Mouse (Mus musculus) ES-Bruce4 (cell line): ENCODE measurements around the gene Pdzd2. TPM values are rescaled to one million over a fixed set of nuclear protein-coding genes. Genes with fewer than 3 reads are reported as not detected.

ENCODE experiments used
- H3K27ac ChIP-seq: 2 replicates; pipeline ENCODE4 v1.5.1; 2012; ENCODE audit warnings: low read length, inconsistent platforms; ENCODE audit not compliant: insufficient read depth
- H3K27me3 ChIP-seq: 2 replicates; pipeline ENCODE4 v1.6.1; 2012; ENCODE audit warnings: mild to moderate bottlenecking, low read length, inconsistent platforms; ENCODE audit not compliant: control insufficient read depth, poor library complexity, insufficient read depth, severe bottlenecking
- H3K36me3 ChIP-seq: 2 replicates; pipeline ENCODE4 v1.6.1; 2012; ENCODE audit warnings: inconsistent platforms, mild to moderate bottlenecking, low read length, moderate library complexity; ENCODE audit not compliant: control insufficient read depth, poor library complexity, insufficient read depth, severe bottlenecking
- H3K4me1 ChIP-seq: one replicate; pipeline ENCODE4 v1.8.1; 2011; ENCODE audit warnings: low read length; ENCODE audit not compliant: control insufficient read depth, insufficient read depth
- H3K4me3 ChIP-seq: 2 replicates; pipeline ENCODE4 v1.5.1; 2011; ENCODE audit warnings: low read depth, mild to moderate bottlenecking, low read length
- H3K9ac ChIP-seq: 2 replicates; pipeline ENCODE4 v1.6.1; 2012; ENCODE audit warnings: low read depth, mild to moderate bottlenecking, inconsistent platforms; ENCODE audit not compliant: poor library complexity, severe bottlenecking
- H3K9me3 ChIP-seq: replicated peaks from 2 replicates; pipeline ENCODE4 v1.6.1; 2012; ENCODE audit warnings: mild to moderate bottlenecking, low read length, inconsistent platforms; ENCODE audit not compliant: control insufficient read depth, poor library complexity, insufficient read depth, severe bottlenecking
- CTCF ChIP-seq: IDR thresholded peaks from one replicate; pipeline ENCODE4 v1.8.1; 2011; ENCODE audit warnings: low read depth, low read length
- EP300 ChIP-seq: IDR thresholded peaks from 2 replicates; pipeline ENCODE4 v1.6.1; 2011; ENCODE audit warnings: low read depth, low read length; ENCODE audit not compliant: insufficient read depth
- POLR2A ChIP-seq: IDR thresholded peaks from one replicate; pipeline ENCODE4 v1.8.1; 2011; ENCODE audit warnings: low read length; ENCODE audit not compliant: insufficient read depth
- polyA plus RNA-seq: library from polyadenylated mRNA; stranded (reverse); fragments of >200 nt; gene quantifications from 2 replicates; pipeline ENCODE4 v1.2.4, GENCODE M21; 2011; ENCODE audit warnings: low read depth; ENCODE audit not compliant: missing spikeins, insufficient read depth, insufficient read length

The Pdzd2 gene
- polyA plus RNA-seq, 1 experiment = 7.3 TPM

- no peak for TF ChIP-seq EP300
- no peak for TF ChIP-seq POLR2A
- no peak for TF ChIP-seq CTCF
- no peaks in the 10 kb centered on the region for H3K4me1 ChIP-seq
- no peaks in the 10 kb centered on the region for H3K27me3 ChIP-seq
- H3K9me3 ChIP-seq = no peaks in the 10 kb centered on the region
- H3K27ac ChIP-seq = no peak overlapping the region
- H3K4me3 ChIP-seq = no peak overlapping the region
- no peak overlapping the region for H3K9ac ChIP-seq
- no peaks in the 10 kb centered on the region for H3K36me3 ChIP-seq
Measured at GRCm38 (mm10) chr15:12675366-12675765, 64.4 kb downstream of the Pdzd2 start.

- Histone ChIP-seq H3K27me3 (no peaks in the 10 kb centered on the region), H3K27ac (no peak overlapping the region), H3K4me1 (no peaks in the 10 kb centered on the region), H3K4me3 (no peak overlapping the region), H3K36me3 (no peaks in the 10 kb centered on the region), H3K9ac (no peak overlapping the region), H3K9me3 (no peaks in the 10 kb centered on the region)
- TF ChIP-seq EP300 = no peak
- no peak for TF ChIP-seq POLR2A
- no peak for TF ChIP-seq CTCF
Measured at GRCm38 (mm10) chr15:12674026-12674425, 65.7 kb downstream of the Pdzd2 start.

GRCm38 (mm10) chr15:12667760-12668520, 71.8 kb downstream of the Pdzd2 start:
- H3K9ac ChIP-seq = no peak overlapping the region
- H3K4me3 ChIP-seq = no peak overlapping the region
- TF ChIP-seq EP300 = no peak
- TF ChIP-seq CTCF = no peak
- TF ChIP-seq POLR2A = no peak
- no peaks in the 10 kb centered on the region for H3K4me1 ChIP-seq
- no peaks in the 10 kb centered on the region for H3K36me3 ChIP-seq
- H3K27ac ChIP-seq = no peak overlapping the region
- no peaks in the 10 kb centered on the region for H3K9me3 ChIP-seq
- no peaks in the 10 kb centered on the region for H3K27me3 ChIP-seq

- H3K4me1 ChIP-seq = no peaks in the 10 kb centered on the region
- no peaks in the 10 kb centered on the region for H3K36me3 ChIP-seq
- TF ChIP-seq CTCF = no peak
- no peak for TF ChIP-seq EP300
- no peak for TF ChIP-seq POLR2A
- no peak overlapping the region for H3K27ac ChIP-seq
- no peak overlapping the region for H3K9ac ChIP-seq
- no peak overlapping the region for H3K4me3 ChIP-seq
- H3K27me3 ChIP-seq = no peaks in the 10 kb centered on the region
- no peaks in the 10 kb centered on the region for H3K9me3 ChIP-seq
Measured at GRCm38 (mm10) chr15:12665946-12666345, 73.8 kb downstream of the Pdzd2 start.

GRCm38 (mm10) chr15:12663351-12663750, 76.4 kb downstream of the Pdzd2 start:
- Histone ChIP-seq H3K4me3 (no peak overlapping the region), H3K36me3 (no peaks in the 10 kb centered on the region), H3K4me1 (no peaks in the 10 kb centered on the region), H3K27ac (no peak overlapping the region), H3K9me3 (no peaks in the 10 kb centered on the region), H3K27me3 (no peaks in the 10 kb centered on the region), H3K9ac (no peak overlapping the region)
- no peak for TF ChIP-seq EP300
- no peak for TF ChIP-seq POLR2A

- TF ChIP-seq EP300 (no peak), CTCF (no peak), POLR2A (no peak)
- Histone ChIP-seq H3K36me3 (no peaks in the 10 kb centered on the region), H3K9ac (no peak overlapping the region), H3K27me3 (no peaks in the 10 kb centered on the region), H3K9me3 (no peaks in the 10 kb centered on the region), H3K4me3 (no peak overlapping the region), H3K4me1 (no peaks in the 10 kb centered on the region), H3K27ac (no peak overlapping the region)
Measured at GRCm38 (mm10) chr15:12660320-12660719, 79.4 kb downstream of the Pdzd2 start.
